ENCODE assay signal across 22 mouse cellular contexts in the genomic region with DNA sequence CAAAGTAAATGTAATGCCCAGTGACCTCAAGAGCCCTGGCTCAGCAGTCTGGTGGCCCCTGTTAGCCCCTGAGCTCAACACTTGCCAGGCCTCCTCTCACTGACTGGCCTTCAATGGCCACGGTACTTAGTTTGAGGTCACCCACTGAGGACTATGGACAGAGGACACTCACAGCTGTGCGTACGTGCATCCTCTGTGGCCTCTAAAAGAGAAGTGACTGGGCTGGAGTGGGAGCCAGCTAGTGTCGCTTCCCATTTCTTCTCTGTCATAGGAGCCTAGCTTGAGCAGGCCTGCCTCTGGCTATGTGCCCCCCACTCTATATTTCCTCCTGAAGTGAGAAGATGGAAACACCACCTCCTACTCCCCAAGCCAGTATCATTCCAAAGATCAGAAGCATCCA.
DNase-seq lines count a peak whose midpoint lies in the region; ATAC-seq and TF ChIP-seq lines count a peak whose summit lies in the region.
"Had no signal": no experiment of that assay in that cellular context is flagged by ENCODE, and none has a peak within 500 bp of the region (broad histone marks: within the 10 kb centered on the region; RNA-seq: fewer than 3 reads in every experiment).

No protein-coding gene starts in this region.

- H3K9ac ChIP-seq in liver, embryonic 16.5 days (ENCODE audit: low read depth, low read length) = no peak overlapping the region
- no peak overlapping the region for H3K9ac ChIP-seq in liver, embryonic 12.5 days
- H3K9ac ChIP-seq: embryonic facial prominence, embryonic 12.5 days; forebrain, embryonic 13.5 days; forebrain, postnatal 0 days; hindbrain, embryonic 12.5 days had no signal

- H3K4me1 ChIP-seq in liver, embryonic 16.5 days (ENCODE audit: control insufficient read depth, low read depth, low read length) = no peaks in the 10 kb centered on the region
- H3K4me1 ChIP-seq in liver, embryonic 12.5 days = 0 out of 2 replicates have a peak, but pooled peaks cover 7% of the 10 kb centered on the region
- peaks cover 42% of the 10 kb centered on the region for H3K4me1 ChIP-seq in bone marrow macrophage, adult 2 months (ENCODE audit: control insufficient read depth, insufficient read depth, low read length)

- TF ChIP-seq POLR2A in bone marrow macrophage, adult 2 months (IDR thresholded peaks at IDR 0.05; ENCODE audit: borderline replicate concordance, low read depth, low read length) = no peak

- no peak overlapping the region for H3K4me3 ChIP-seq in liver, embryonic 16.5 days (ENCODE audit: low read depth, low read length)
- no peak overlapping the region for H3K4me3 ChIP-seq in liver, embryonic 12.5 days
- no peak overlapping the region for H3K4me3 ChIP-seq in bone marrow macrophage, adult 2 months (ENCODE audit: insufficient read depth, low read length)
- H3K4me3 ChIP-seq: embryonic facial prominence, embryonic 12.5 days; forebrain, embryonic 13.5 days; heart, embryonic 10.5 days; hindbrain, embryonic 12.5 days had no signal

- H3K27ac ChIP-seq in liver, embryonic 16.5 days (ENCODE audit: low read length) = no peak overlapping the region
- no peak overlapping the region for H3K27ac ChIP-seq in liver, embryonic 12.5 days
- peak overlapping the region; percentile 34; the same call in 1 of the 2 replicates for H3K27ac ChIP-seq in bone marrow macrophage, adult 2 months (ENCODE audit: insufficient read depth, low read depth, low read length)
- H3K27ac ChIP-seq: embryonic facial prominence, embryonic 12.5 days; forebrain, embryonic 13.5 days; heart, embryonic 10.5 days; hindbrain, embryonic 12.5 days had no signal

- no peaks in the 10 kb centered on the region for H3K36me3 ChIP-seq in liver, embryonic 16.5 days (ENCODE audit: control insufficient read depth, insufficient read depth)
- H3K36me3 ChIP-seq in liver, embryonic 12.5 days = no peaks in the 10 kb centered on the region
- H3K36me3 ChIP-seq: embryonic facial prominence, embryonic 12.5 days; heart, embryonic 10.5 days; hindbrain, embryonic 12.5 days had no signal

- no peak for DNase-seq in spleen, postnatal 14 days (ENCODE audit: low spot score in 2 of 2)
- no peak for DNase-seq in kidney, adult 8-10 months
- DNase-seq: adrenal gland, postnatal 14 days; cerebellum, adult 11 months; cerebellum, adult 8-10 months; cerebellum, postnatal 14 days; forebrain, postnatal 0 days; gastrocnemius, postnatal 14 days; heart, postnatal 10 days; heart, postnatal 4 days had no signal

- WGBS in liver, embryonic 16.5 days (ENCODE audit: insufficient replicate concordance) = 48% methylated on average over 4 of the region's 4 CpGs
- WGBS in liver, embryonic 12.5 days (ENCODE audit: insufficient replicate concordance) = 45% methylated on average over 4 of the region's 4 CpGs

- H3K9me3 ChIP-seq in liver, embryonic 16.5 days (replicated peaks; ENCODE audit: control insufficient read depth, low read length) = no peaks in the 10 kb centered on the region
- H3K9me3 ChIP-seq in liver, embryonic 12.5 days (replicated peaks) = no peaks in the 10 kb centered on the region
- H3K9me3 ChIP-seq: embryonic facial prominence, embryonic 12.5 days; forebrain, embryonic 13.5 days; heart, embryonic 10.5 days; hindbrain, embryonic 12.5 days had no signal

- 0 out of 2 replicates have a peak, but pooled peaks have one; percentile 13 for ATAC-seq in liver, embryonic 16.5 days (ENCODE audit: low read depth)
- ATAC-seq in liver, embryonic 12.5 days = no peak
- ATAC-seq in granulocyte monocyte progenitor cell, adult 5-6 weeks (replicated peaks; ENCODE audit: poor library complexity, severe bottlenecking) = peak; percentile 78
- peak; percentile 57 for ATAC-seq in megakaryocyte progenitor cell, adult 5-6 weeks (replicated peaks; ENCODE audit: poor library complexity)
- ATAC-seq: activated CD4-positive, CD25-positive, alpha-beta regulatory T cell, adult 4 months; forebrain, embryonic 13.5 days; forebrain, postnatal 0 days; hindbrain, embryonic 16.5 days; Patski had no signal

- no peaks in the 10 kb centered on the region; the same call in 1 of the 2 replicates for H3K27me3 ChIP-seq in liver, embryonic 16.5 days (ENCODE audit: control insufficient read depth, insufficient read depth, low read depth, low read length)
- peaks cover 41% of the 10 kb centered on the region for H3K27me3 ChIP-seq in liver, embryonic 12.5 days (replicated peaks)
- H3K27me3 ChIP-seq: embryonic facial prominence, embryonic 12.5 days; forebrain, embryonic 13.5 days; hindbrain, embryonic 12.5 days; Patski had no signal

- no peak overlapping the region for H3K4me2 ChIP-seq in liver, embryonic 16.5 days (ENCODE audit: low read depth, low read length)
- H3K4me2 ChIP-seq in liver, embryonic 12.5 days = no peak overlapping the region
- H3K4me2 ChIP-seq: embryonic facial prominence, embryonic 12.5 days; forebrain, embryonic 13.5 days; hindbrain, embryonic 12.5 days had no signal

- TF ChIP-seq CTCF in bone marrow macrophage, adult 2 months (IDR thresholded peaks at IDR 0.05; ENCODE audit: low read depth, low read length) = no peak
